Mouse (Mus musculus): Measurements from ENCODE around the gene Gab2. TPM values are rescaled to one million over a fixed set of nuclear protein-coding genes. Genes with fewer than 3 reads are reported as not detected.

Gab2 gene
- polyA plus RNA-seq, 1 experiment: 44.7 TPM

GRCm38 (mm10) chr7:97181931-97182330 lies 100.5 kb downstream of the Gab2 start:
- Histone ChIP-seq H3K4me1 (ENCODE audit: control insufficient read depth, insufficient read depth, low read length) (peaks cover 18% of the 10 kb centered on the region), H3K27ac (ENCODE audit: insufficient read depth, low read depth, low read length) (no peak overlapping the region), H3K4me3 (ENCODE audit: insufficient read depth, low read length) (no peak overlapping the region)
- TF ChIP-seq POLR2A (IDR thresholded peaks at IDR 0.05; ENCODE audit: borderline replicate concordance, low read depth, low read length): no peak
- TF ChIP-seq CTCF (IDR thresholded peaks at IDR 0.05; ENCODE audit: low read depth, low read length): no peak

DNA sequence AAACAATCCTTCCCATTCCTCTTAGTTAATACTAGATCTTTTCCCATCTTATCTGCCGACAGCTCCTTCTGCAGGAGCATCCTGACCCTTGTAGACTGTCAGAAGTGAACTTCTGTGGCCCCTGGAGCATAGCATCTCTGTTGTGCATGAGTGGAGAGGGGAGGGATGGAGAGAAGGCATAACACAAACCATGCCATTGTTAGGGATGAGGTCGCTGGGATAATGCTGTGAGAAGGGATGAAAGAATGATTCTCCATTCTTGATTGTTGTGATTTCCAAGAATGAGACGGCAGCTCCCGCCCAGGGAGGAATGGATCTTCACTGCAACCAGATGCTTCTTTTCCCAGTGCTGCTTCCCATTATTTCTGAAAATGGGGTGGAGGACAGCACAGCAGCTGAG lies 102.0 kb downstream of the Gab2 start:
- no peak overlapping the region for H3K4me3 ChIP-seq (ENCODE audit: insufficient read depth, low read length)
- H3K27ac ChIP-seq (ENCODE audit: insufficient read depth, low read depth, low read length): no peak overlapping the region
- peaks cover 18% of the 10 kb centered on the region for H3K4me1 ChIP-seq (ENCODE audit: control insufficient read depth, insufficient read depth, low read length)
- TF ChIP-seq POLR2A (IDR thresholded peaks at IDR 0.05; ENCODE audit: borderline replicate concordance, low read depth, low read length): no peak
- no peak for TF ChIP-seq CTCF (IDR thresholded peaks at IDR 0.05; ENCODE audit: low read depth, low read length)

DNA sequence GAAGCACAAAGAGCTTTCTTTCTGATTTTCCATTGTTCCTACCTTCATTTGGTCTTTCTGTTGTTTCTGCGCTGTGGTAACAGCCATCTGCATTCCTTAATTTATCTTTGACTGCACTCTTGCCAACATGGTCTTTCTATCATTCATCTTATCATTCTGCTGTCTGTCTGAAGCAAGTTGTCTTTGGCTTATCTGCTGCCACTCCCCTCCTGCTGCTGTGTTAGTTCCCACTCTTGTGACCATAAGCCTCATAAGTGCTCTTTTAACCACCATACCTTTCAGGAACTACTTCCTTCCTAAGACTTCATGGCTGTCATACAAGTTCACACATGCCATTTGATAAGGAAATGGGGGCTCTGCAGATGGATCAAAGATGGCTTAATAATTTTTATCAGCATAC lies 102.6 kb downstream of the Gab2 start:
- H3K4me1 ChIP-seq (ENCODE audit: control insufficient read depth, insufficient read depth, low read length): peaks cover 19% of the 10 kb centered on the region
- no peak for TF ChIP-seq POLR2A (IDR thresholded peaks at IDR 0.05; ENCODE audit: borderline replicate concordance, low read depth, low read length)
- TF ChIP-seq CTCF (IDR thresholded peaks at IDR 0.05; ENCODE audit: low read depth, low read length): no peak
- no peak overlapping the region for H3K4me3 ChIP-seq (ENCODE audit: insufficient read depth, low read length)
- H3K27ac ChIP-seq (ENCODE audit: insufficient read depth, low read depth, low read length): no peak overlapping the region

DNA sequence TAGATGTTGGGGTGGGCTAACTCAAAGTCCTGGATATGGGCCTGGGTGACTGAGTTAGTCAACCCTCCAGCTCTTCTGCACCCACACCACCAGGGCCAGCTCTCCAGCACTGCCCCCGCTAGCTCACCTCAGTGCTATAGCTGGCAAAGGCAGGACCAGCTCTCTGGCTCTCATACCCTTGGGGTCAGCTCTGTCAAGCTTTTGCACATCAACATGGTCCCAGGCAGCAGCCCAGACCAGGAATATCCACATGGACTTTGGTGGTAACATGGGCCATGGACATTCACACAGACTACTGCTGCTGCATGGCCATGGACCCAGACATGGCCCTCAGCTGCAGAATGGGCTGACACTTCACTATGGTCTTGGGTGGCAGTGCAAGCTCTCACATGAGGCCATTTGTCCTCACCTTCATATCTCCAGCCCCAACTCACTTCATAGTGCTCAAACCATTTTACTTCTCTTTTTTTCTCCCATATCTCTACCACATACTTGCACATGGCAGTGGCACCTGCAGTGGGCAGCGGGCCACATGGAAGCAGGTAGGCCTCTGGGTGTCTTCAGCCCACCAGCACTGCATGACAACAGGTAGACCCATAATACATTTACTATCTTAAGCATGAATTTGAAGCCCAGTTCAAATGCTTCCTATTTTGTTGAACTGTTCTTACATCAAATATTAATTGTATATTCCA lies 106.1 kb downstream of the Gab2 start:
- peaks cover 22% of the 10 kb centered on the region for H3K4me1 ChIP-seq (ENCODE audit: control insufficient read depth, insufficient read depth, low read length)
- no peak overlapping the region for H3K4me3 ChIP-seq (ENCODE audit: insufficient read depth, low read length)
- no peak for TF ChIP-seq POLR2A (IDR thresholded peaks at IDR 0.05; ENCODE audit: borderline replicate concordance, low read depth, low read length)
- no peak for TF ChIP-seq CTCF (IDR thresholded peaks at IDR 0.05; ENCODE audit: low read depth, low read length)
- H3K27ac ChIP-seq (ENCODE audit: insufficient read depth, low read depth, low read length): no peak overlapping the region

- Histone ChIP-seq H3K27ac (ENCODE audit: insufficient read depth, low read depth, low read length) (no peak overlapping the region; the same call in 1 of the 2 replicates), H3K4me1 (ENCODE audit: control insufficient read depth, insufficient read depth, low read length) (peaks cover 11% of the 10 kb centered on the region), H3K4me3 (ENCODE audit: insufficient read depth, low read length) (no peak overlapping the region)
- TF ChIP-seq CTCF (IDR thresholded peaks at IDR 0.05; ENCODE audit: low read depth, low read length) (no peak), POLR2A (IDR thresholded peaks at IDR 0.05; ENCODE audit: borderline replicate concordance, low read depth, low read length) (no peak)
Observed at GRCm38 (mm10) chr7:97189116-97189515, 107.7 kb downstream of the Gab2 start.

DNA sequence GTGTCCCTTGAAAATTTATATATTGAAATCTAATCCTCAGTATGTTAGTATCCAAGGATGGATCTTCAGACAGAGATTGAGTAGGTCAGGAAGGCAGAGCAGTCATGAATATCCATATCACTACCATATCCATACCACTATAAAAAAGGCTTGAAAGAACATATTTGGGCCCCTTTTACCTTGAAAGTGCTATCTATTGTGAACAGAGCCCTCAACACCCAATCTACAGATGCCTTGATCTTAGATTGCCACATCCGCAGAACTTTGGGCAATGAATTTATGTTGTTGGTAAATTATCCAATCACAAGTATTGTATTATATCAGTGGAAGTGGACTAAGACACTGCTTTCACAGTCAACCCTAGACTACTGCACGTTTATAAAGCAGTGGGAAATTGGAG lies 122.5 kb downstream of the Gab2 start:
- H3K27ac ChIP-seq (ENCODE audit: insufficient read depth, low read depth, low read length): no peak overlapping the region
- peaks cover 12% of the 10 kb centered on the region for H3K4me1 ChIP-seq (ENCODE audit: control insufficient read depth, insufficient read depth, low read length)
- TF ChIP-seq POLR2A (IDR thresholded peaks at IDR 0.05; ENCODE audit: borderline replicate concordance, low read depth, low read length): no peak
- no peak for TF ChIP-seq CTCF (IDR thresholded peaks at IDR 0.05; ENCODE audit: low read depth, low read length)
- no peak overlapping the region for H3K4me3 ChIP-seq (ENCODE audit: insufficient read depth, low read length)

- Histone ChIP-seq H3K27ac (ENCODE audit: insufficient read depth, low read depth, low read length) (no peak overlapping the region), H3K4me3 (ENCODE audit: insufficient read depth, low read length) (no peak overlapping the region), H3K4me1 (ENCODE audit: control insufficient read depth, insufficient read depth, low read length) (peaks cover 32% of the 10 kb centered on the region)
- TF ChIP-seq POLR2A (IDR thresholded peaks at IDR 0.05; ENCODE audit: borderline replicate concordance, low read depth, low read length) (no peak), CTCF (IDR thresholded peaks at IDR 0.05; ENCODE audit: low read depth, low read length) (no peak)
Observed at GRCm38 (mm10) chr7:97208811-97209549, 127.6 kb downstream of the Gab2 start.

- Histone ChIP-seq H3K4me3 (ENCODE audit: insufficient read depth, low read length) (no peak overlapping the region), H3K27ac (ENCODE audit: insufficient read depth, low read depth, low read length) (peak overlapping the region; percentile 76), H3K4me1 (ENCODE audit: control insufficient read depth, insufficient read depth, low read length) (peaks cover 32% of the 10 kb centered on the region)
- TF ChIP-seq POLR2A (IDR thresholded peaks at IDR 0.05; ENCODE audit: borderline replicate concordance, low read depth, low read length): no peak
- no peak for TF ChIP-seq CTCF (IDR thresholded peaks at IDR 0.05; ENCODE audit: low read depth, low read length)
Observed at GRCm38 (mm10) chr7:97210064-97210685, 128.8 kb downstream of the Gab2 start.

DNA sequence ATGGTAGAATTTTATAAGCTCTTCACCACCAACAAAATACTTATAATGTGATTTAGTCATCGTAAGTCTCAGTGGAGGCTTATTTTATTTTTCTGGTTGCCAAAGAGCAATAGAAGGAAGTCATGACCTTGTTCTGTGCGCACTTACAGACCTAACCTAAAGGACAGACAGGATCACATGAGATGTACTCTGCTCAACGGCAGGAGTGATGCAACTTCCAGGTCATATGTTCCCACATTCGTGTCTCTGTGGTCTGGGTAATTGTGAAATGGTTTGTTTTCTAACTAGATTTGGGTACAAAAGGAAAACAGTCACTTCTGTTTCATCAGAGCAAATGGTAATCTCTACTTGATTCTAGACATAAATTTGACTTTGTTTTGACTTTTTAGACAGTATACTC lies 129.7 kb downstream of the Gab2 start:
- no peak for TF ChIP-seq CTCF (IDR thresholded peaks at IDR 0.05; ENCODE audit: low read depth, low read length)
- TF ChIP-seq POLR2A (IDR thresholded peaks at IDR 0.05; ENCODE audit: borderline replicate concordance, low read depth, low read length): no peak
- Histone ChIP-seq H3K4me3 (ENCODE audit: insufficient read depth, low read length) (no peak overlapping the region), H3K4me1 (ENCODE audit: control insufficient read depth, insufficient read depth, low read length) (peaks cover 32% of the 10 kb centered on the region), H3K27ac (ENCODE audit: insufficient read depth, low read depth, low read length) (peak overlapping the region; percentile 47)

DNA sequence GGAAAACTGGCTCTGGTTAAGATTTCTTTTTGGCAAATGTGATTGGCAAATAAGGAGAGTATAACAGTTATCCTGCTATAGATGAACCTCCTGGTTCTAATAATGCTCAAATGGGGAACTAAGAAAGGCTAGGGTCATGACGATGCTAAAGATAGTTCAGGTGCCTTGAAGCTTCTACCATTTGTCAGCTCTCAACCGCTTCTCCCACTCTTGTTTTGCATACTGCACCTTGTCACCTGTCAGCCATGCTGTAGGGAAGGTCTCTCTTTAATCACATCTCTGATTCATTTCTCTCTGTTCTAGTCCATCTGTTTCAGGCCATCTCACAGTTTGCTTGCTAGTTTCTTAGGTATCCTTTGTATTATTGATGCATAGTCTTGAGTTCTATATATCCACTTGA lies 142.4 kb downstream of the Gab2 start:
- no peak overlapping the region for H3K27ac ChIP-seq (ENCODE audit: insufficient read depth, low read depth, low read length)
- TF ChIP-seq POLR2A (IDR thresholded peaks at IDR 0.05; ENCODE audit: borderline replicate concordance, low read depth, low read length) (no peak), CTCF (IDR thresholded peaks at IDR 0.05; ENCODE audit: low read depth, low read length) (no peak)
- no peaks in the 10 kb centered on the region for H3K4me1 ChIP-seq (ENCODE audit: control insufficient read depth, insufficient read depth, low read length)
- H3K4me3 ChIP-seq (ENCODE audit: insufficient read depth, low read length): no peak overlapping the region
